Mouse (Mus musculus) neutrophil, adult 83 days (primary cell): ENCODE data around the gene Kcnmb2. TPM values are rescaled to one million over a fixed set of nuclear protein-coding genes. Genes with fewer than 3 reads are reported as not detected.

Experiments
- total RNA-seq, 2 experiments: library from RNA; stranded (reverse); gene quantifications; one replicate each; pipeline ENCODE4 v1.2.4; 2023

Kcnmb2 gene
- total RNA-seq: not detected

GRCm38 (mm10) chr3:31902504-31903330 is at the start of gene Kcnmb2:
Gene Kcnmb2 (plus strand): TSS chr3:31902507.

